Mouse (Mus musculus): ENCODE measurements around the gene Prkcd.

DNA sequence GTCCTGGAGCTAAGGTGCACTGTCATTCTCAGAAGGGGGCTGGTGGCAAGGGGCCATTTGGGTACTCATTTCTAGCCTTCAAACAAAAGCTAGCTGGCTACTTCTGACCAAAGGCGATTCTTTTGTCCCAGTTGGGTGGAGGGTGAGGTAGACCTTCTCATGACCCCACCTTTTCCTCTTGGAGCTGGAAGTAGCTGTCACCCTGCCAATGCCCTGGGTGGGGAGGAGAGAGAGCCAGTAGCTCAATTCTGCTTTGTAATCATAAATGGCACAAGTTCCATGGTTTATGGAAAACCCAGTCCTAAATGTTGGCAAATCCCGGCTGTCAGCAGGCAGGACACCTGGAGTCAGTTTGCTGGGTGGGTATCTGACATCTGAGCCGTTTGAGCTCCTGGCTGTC is 40.1 kb upstream of the Prkcd start:
- TF ChIP-seq CTCF (conservative IDR thresholded peaks at IDR 0.05; ENCODE audit: insufficient read depth, insufficient read length, low read depth, low read length) (no peak), POLR2A (IDR thresholded peaks at IDR 0.05; ENCODE audit: low read depth, low read length) (no peak)

Data from kidney, adult 2 months (tissue).